Mouse (Mus musculus) G1E (cell line): Measurements from ENCODE around the gene Clmn.

ENCODE experiments used
- CTCF ChIP-seq: IDR thresholded peaks from 2 replicates; pipeline ENCODE4 v1.5.1; 2012; ENCODE audit warnings: low read depth, low read length, inconsistent platforms, mixed read lengths
- GATA1 ChIP-seq: IDR thresholded peaks from 2 replicates; pipeline ENCODE4 v1.6.1; 2012; ENCODE audit warnings: borderline replicate concordance, low read length, inconsistent platforms, mixed read lengths
- GATA2 ChIP-seq: IDR thresholded peaks from 2 replicates; pipeline ENCODE4 v1.6.1; 2012; ENCODE audit warnings: low read depth, low read length, inconsistent platforms, borderline replicate concordance
- POLR2AphosphoS5 ChIP-seq: IDR thresholded peaks from 2 replicates; pipeline ENCODE4 v1.6.1; 2012; ENCODE audit warnings: low read depth, low read length, inconsistent platforms; ENCODE audit not compliant: insufficient replicate concordance
- TAL1 ChIP-seq: conservative IDR thresholded peaks from 2 replicates; pipeline ENCODE4 v1.6.1; 2012; ENCODE audit warnings: low read depth, low read length, inconsistent platforms, mixed read lengths

- TF ChIP-seq TAL1 (no peak), CTCF (no peak), GATA1 (no peak), POLR2AphosphoS5 (no peak), GATA2 (no peak)
These were observed 35.0 kb upstream of the Clmn start for GRCm38 (mm10) chr12:104899835-104900234.
